Mouse (Mus musculus) midbrain, embryonic 10.5 days (tissue): ENCODE data around the gene Begain. TPM values are rescaled to one million over a fixed set of nuclear protein-coding genes. Genes with fewer than 3 reads are reported as not detected.

Source experiments
- DNase-seq: peaks from one replicate; pipeline ENCODE4 v3.0.0-alpha.2; 2017; ENCODE audit warnings: low spot score
- H3K27ac ChIP-seq: fragments of 300-500 bp; sonication (generic); replicated peaks from 2 replicates; pipeline ENCODE4 v1.5.1; 2016; ENCODE audit warnings: mild to moderate bottlenecking
- H3K27me3 ChIP-seq: fragments of 300-500 bp; sonication (generic); 2 replicates; pipeline ENCODE4 v1.6.1; 2016; ENCODE audit warnings: low read depth, mild to moderate bottlenecking; ENCODE audit not compliant: poor library complexity, severe bottlenecking
- H3K36me3 ChIP-seq: fragments of 300-500 bp; sonication (generic); 2 replicates; pipeline ENCODE4 v1.6.1; 2016; ENCODE audit warnings: mild to moderate bottlenecking, moderate library complexity
- H3K4me1 ChIP-seq: fragments of 300-500 bp; sonication (generic); 2 replicates; pipeline ENCODE4 v1.6.1; 2016
- H3K4me3 ChIP-seq: fragments of 300-500 bp; sonication (generic); 2 replicates; pipeline ENCODE4 v1.5.1; 2016; ENCODE audit warnings: mild to moderate bottlenecking, moderate library complexity
- H3K9me3 ChIP-seq: fragments of 300-500 bp; sonication (generic); replicated peaks from 2 replicates; pipeline ENCODE4 v1.6.1; 2016; ENCODE audit warnings: mild to moderate bottlenecking
- WGBS: fragments of 180-500 bp; shearing (Covaris S2); methylation state at CpG from one replicate; pipeline ENCODE4 v1.1.7; 2016; 5-methylcytosine and 5-hydroxymethylcytosine counted together
- polyA plus RNA-seq: library from polyadenylated mRNA; unstranded; fragments of >200 nt; fragmentation: Nextera tagmentation; extraction: Ambion mirVana; gene quantifications from 2 replicates; pipeline ENCODE4 v1.2.1, GENCODE M21; 2016

Begain gene
- polyA plus RNA-seq, 1 experiment from 2014 or later: 4.3 TPM

DNA sequence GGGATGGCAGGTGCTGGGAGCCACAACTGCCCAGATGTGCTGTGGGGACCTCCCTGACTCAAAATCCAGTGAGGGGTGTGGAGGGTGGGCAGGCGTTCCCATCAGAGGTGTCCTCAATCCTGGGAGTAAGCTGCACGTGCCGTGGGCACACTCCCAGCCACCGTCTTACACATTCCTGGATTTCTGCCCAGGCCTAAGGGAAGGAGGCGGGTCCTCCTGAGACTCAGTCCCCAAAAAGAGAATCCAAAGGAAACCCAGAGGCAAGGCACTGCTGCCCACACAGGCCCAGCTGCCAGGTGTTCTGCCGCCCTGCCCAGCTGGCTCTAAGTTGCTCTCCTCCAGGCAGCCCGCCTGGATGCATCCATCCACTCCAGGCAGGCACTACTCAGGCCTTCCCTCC is 28.7 kb downstream of the Begain start:
- peaks cover 2% of the 10 kb centered on the region for H3K36me3 ChIP-seq
- no peak overlapping the region for H3K4me3 ChIP-seq
- peak overlapping the region; percentile 71 for H3K27ac ChIP-seq
- H3K4me1 ChIP-seq: peaks cover 43% of the 10 kb centered on the region
- H3K9me3 ChIP-seq: no peaks in the 10 kb centered on the region
- WGBS: 89% methylated on average over 7 of the region's 7 CpGs
- no peak for DNase-seq
- H3K27me3 ChIP-seq: peaks cover 50% of the 10 kb centered on the region

DNA sequence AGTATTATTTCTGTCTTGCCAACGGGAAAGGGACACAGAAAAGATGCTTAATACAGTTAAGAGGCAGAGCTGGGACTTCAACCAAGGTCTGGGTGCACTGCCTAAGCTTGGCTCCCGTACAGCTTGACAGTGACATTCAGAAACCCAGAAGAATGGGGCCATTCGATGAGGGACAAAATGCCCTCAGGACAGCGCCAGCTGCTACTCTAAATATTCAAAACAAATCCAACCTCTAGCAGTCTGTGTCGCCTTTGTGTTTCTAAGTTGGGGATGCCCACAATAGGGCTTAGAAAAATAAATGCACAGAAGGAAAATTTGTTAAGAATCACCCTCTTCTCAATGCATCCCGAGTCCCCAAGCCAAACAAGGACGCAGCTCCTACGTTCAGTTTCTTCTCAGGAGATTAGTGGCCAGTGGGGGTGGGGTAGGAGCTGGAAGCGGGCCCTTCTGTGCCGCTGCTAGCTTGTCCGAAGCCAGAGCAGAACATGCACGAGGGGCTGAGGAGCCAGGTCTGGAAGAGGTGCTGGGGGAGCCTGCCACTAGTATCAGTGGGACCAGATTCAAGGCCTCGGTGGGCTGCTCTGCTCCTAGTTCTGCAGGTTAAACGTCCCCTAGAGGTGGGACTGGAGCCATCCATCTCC is 29.7 kb downstream of the Begain start:
- Histone ChIP-seq H3K27ac (peak overlapping the region; percentile 71), H3K9me3 (peaks cover 10% of the 10 kb centered on the region), H3K4me3 (no peak overlapping the region), H3K4me1 (peaks cover 41% of the 10 kb centered on the region), H3K27me3 (peaks cover 51% of the 10 kb centered on the region), H3K36me3 (peaks cover 12% of the 10 kb centered on the region)
- WGBS: 39% methylated on average over 14 of the region's 14 CpGs
- DNase-seq: no peak

DNA sequence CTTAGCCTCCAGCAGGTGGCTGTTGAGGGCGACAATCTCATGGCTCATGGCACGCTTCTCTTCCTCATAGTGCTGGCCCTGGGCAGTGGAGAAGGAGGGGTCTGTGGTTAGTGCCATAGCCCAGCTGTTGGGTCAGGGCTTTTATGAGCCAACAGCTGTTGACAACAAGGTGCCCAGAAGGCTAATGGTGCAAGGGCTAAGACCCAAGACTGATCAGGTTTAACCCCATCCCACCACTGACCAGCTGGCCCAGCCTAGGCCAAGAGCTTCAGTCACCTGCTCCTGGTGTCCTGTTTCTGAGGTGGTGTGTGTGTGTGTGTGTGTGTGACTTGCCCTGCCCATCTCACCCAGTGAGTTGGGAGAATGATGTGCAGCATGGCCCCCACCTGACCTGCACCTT is 31.0 kb downstream of the Begain start:
- H3K4me3 ChIP-seq: no peak overlapping the region
- peak overlapping the region; percentile 71 for H3K27ac ChIP-seq
- peaks cover 47% of the 10 kb centered on the region for H3K4me1 ChIP-seq
- peaks cover 10% of the 10 kb centered on the region for H3K9me3 ChIP-seq
- H3K36me3 ChIP-seq: peaks cover 13% of the 10 kb centered on the region
- peaks cover 61% of the 10 kb centered on the region for H3K27me3 ChIP-seq
- DNase-seq: no peak
- 84% methylated on average over 2 of the region's 2 CpGs for WGBS

DNA sequence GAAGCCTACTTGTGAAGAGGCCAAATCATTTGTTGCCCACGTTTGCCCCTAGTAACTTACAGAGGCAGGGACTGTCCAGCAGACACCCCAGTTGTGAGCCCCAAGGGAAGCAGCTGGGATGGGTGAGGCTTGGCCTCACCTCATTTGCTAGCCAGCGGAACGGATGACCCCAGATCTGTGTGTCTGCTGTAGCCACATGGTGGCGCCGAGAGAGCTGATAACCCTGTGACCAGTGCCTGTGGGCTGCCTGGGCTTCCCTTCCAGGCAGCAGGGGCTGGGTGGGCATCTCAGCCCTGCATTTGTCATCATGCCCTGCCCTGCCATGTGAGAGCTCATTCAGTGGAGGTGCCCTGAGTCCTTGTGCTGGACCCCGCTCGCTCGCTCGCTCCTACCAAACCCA is 44.2 kb downstream of the Begain start:
- H3K4me3 ChIP-seq: no peak overlapping the region
- 54% methylated on average over 9 of the region's 9 CpGs for WGBS
- H3K27ac ChIP-seq: 0 out of 2 replicates have a peak overlapping the region, but pooled peaks have one; percentile 17
- no peaks in the 10 kb centered on the region for H3K4me1 ChIP-seq
- no peaks in the 10 kb centered on the region for H3K27me3 ChIP-seq
- H3K36me3 ChIP-seq: no peaks in the 10 kb centered on the region
- DNase-seq: no peak
- H3K9me3 ChIP-seq: no peaks in the 10 kb centered on the region

DNA sequence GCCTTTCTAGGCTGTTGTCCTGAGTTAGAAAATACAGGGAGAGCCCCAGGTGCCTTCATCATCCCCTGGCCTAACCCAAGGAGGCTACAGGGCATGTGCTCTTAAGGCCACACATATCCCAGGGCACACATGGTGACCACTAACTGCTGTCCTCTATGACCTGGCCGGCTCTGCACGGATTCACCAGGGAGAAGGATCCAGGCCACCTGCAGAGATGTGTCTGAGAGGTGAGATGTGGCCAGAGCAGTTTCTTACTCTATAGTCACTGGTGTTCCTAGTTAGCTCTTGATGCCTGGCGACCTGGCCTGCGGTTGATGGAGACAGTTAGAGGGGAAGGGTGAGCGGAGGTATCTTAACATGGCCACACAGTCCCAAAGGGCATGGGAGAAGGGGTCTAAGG is 45.1 kb downstream of the Begain start:
- Histone ChIP-seq H3K27me3 (no peaks in the 10 kb centered on the region), H3K4me1 (no peaks in the 10 kb centered on the region), H3K36me3 (no peaks in the 10 kb centered on the region), H3K9me3 (no peaks in the 10 kb centered on the region), H3K27ac (no peak overlapping the region), H3K4me3 (no peak overlapping the region)
- DNase-seq: no peak
- WGBS: 91% methylated on average over 5 of the region's 5 CpGs

DNA sequence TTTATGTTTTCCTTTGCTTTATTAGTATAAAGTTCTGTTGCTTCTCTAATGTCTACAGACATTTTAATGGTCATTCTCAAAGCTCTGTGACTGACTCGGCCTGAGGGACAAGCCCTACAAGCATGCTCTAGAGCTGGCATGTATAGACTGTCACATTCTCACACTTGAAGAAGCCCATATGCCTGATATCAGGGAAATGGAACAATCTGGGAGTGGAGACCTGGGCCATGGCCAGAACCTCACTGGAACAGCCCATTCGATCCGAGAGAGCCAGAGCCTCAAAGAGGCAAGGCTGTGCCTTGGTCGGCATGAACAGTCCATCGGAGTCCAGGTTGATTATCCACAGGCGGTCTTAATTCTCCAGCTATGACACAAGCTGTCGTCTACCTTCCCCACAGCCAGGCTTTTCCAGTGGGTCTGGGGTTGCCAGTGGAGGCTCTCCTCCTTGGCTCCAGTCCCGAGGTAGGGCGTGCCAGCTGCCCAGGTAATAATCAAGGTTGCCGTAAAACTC is 45.8 kb downstream of the Begain start:
- 90% methylated on average over 10 of the region's 10 CpGs for WGBS
- no peaks in the 10 kb centered on the region for H3K36me3 ChIP-seq
- H3K4me3 ChIP-seq: no peak overlapping the region
- DNase-seq: no peak
- H3K4me1 ChIP-seq: no peaks in the 10 kb centered on the region
- no peaks in the 10 kb centered on the region for H3K27me3 ChIP-seq
- H3K27ac ChIP-seq: no peak overlapping the region
- no peaks in the 10 kb centered on the region for H3K9me3 ChIP-seq

DNA sequence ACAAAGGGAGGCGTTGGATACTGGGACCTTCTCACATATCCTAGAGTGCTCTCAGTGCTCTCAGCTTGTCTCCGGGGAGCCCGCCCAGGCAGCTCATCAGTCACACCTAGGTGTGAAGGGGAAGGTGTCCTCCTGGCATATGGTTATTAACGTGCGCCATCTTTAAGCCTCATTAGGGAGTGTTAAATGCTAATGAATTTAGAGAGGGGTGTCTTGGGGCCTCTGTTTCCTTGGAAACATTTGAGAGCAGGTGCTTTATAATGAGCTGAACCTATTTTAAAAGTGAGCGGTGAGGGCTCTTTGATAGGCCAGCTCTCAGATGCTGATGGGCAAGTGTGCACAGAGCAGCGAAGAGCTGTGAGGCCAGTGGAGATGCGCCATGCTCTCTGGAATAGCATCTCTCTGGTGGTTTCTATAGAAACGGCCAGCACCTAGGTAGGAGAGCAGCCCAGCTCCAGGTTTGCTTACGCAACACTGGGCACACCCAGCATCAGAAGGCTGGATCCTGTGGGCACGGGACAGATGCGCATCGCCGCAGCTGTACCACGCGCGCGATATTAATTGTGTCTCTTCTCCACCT is 57.9 kb downstream of the Begain start:
- Histone ChIP-seq H3K27ac (no peak overlapping the region), H3K4me3 (no peak overlapping the region), H3K4me1 (peaks cover 14% of the 10 kb centered on the region), H3K36me3 (no peaks in the 10 kb centered on the region), H3K9me3 (no peaks in the 10 kb centered on the region), H3K27me3 (no peaks in the 10 kb centered on the region)
- DNase-seq: no peak
- WGBS: 87% methylated on average over 18 of the region's 18 CpGs

DNA sequence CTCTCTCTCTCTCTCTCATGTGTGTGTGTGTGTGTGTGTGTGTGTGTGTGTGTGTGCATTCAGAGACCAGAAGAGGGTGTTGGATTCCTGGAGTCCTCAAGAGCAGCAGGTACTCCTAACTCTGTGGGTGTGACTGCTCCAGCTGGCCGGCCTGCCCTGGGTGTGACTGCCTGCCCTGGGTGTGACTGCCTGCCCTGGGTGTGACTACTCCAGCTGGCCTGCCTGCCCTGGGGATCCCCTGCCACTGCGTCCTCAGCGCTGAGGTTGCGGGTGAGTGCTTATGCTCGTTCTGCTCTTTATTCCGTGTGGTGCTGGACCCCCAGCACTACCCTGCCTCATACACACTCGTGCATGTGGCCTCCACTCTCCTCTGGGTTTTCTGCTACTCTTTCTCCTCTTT is 65.0 kb downstream of the Begain start:
- H3K4me1 ChIP-seq: peaks cover 14% of the 10 kb centered on the region
- no peak overlapping the region for H3K27ac ChIP-seq
- WGBS: 82% methylated on average over 7 of the region's 7 CpGs
- no peak for DNase-seq
- no peak overlapping the region for H3K4me3 ChIP-seq
- H3K36me3 ChIP-seq: no peaks in the 10 kb centered on the region
- H3K9me3 ChIP-seq: no peaks in the 10 kb centered on the region
- H3K27me3 ChIP-seq: no peaks in the 10 kb centered on the region

DNA sequence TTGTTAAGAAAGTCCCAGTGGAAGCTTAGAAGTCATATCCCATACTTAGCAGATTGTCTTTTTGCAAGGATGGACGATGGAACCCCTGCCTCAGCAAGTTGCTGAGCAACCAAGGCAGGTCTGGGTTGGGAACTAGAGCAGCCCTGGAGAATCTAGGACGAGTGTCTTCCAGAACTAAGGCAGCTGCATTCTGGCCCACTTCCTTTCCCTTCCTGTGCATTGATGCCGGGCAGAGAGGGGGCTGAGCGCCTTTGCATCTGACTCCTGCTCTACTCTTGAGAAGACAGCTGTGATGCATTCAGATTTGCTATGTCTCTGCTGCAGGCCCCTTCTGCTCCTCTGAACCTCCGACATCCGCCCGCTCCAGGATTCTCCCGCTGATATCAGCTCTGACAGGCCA is 70.8 kb downstream of the Begain start:
- DNase-seq: no peak
- WGBS: 84% methylated on average over 8 of the region's 8 CpGs
- Histone ChIP-seq H3K4me1 (peaks cover 18% of the 10 kb centered on the region), H3K27ac (no peak overlapping the region), H3K27me3 (no peaks in the 10 kb centered on the region), H3K4me3 (no peak overlapping the region), H3K36me3 (no peaks in the 10 kb centered on the region), H3K9me3 (no peaks in the 10 kb centered on the region)

DNA sequence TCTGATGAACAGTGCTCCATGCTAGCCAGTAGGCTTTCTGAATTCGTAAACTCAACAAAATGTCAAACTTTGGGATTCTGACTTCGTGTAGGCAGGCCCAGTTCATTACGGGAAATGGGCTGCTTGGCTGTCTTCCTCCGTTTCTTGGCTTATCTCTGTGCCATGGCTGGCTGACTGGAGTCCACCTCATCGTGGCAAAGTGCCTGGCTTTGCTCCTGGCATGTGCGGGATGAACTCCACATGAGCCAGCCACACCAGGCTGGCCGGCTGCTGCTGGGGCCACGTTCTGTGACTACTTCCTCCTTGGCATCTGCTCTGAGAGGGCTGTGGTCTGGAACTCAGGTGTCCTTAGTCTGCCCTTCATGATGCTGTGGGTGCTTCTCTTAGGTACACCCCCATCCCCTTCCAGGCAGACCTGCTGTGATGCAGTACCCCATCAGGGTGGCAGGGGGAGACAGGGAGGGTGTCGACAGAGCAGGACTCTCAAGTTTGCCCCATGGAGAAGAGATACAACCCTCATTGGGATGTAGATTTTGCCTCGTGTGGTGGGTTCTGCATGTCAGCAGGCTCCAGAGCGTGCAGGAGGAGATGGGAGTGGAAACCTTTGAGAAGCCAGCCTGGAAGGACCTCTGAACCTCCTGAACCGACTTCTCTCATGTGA is 71.9 kb downstream of the Begain start:
- peaks cover 18% of the 10 kb centered on the region for H3K4me1 ChIP-seq
- no peak for DNase-seq
- H3K36me3 ChIP-seq: no peaks in the 10 kb centered on the region
- no peaks in the 10 kb centered on the region for H3K27me3 ChIP-seq
- H3K4me3 ChIP-seq: no peak overlapping the region
- H3K27ac ChIP-seq: no peak overlapping the region
- no peaks in the 10 kb centered on the region for H3K9me3 ChIP-seq
- WGBS: 81% methylated on average over 12 of the region's 12 CpGs

DNA sequence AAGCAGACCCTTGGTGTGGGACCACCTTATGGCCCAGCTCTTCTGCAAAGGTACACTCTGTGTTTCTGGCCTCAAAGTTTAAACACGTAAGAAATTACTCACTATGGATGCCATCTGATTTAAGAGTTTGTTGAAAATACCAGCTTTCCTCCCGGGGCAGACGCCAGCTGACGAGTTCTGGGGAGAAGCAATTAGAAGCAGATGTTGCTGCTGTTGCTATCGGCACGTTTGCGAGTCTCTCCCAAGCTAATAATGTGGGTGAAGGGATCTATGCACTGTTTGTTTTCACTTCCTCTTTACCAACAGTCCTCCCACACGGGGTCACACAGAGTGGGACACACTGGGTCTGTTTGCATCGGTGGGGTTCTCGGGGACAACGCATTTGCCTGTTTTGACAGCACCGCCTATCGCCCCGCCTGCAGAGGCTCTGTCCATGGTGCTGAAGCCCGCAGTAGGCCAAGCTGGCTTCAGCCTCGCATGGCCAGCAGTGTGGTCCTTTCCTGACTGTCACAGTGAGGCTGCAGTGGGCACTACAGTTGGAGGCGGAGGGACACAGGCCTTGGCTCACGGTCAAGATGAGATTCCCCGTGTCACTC is 73.5 kb downstream of the Begain start:
- H3K4me3 ChIP-seq: no peak overlapping the region

DNA sequence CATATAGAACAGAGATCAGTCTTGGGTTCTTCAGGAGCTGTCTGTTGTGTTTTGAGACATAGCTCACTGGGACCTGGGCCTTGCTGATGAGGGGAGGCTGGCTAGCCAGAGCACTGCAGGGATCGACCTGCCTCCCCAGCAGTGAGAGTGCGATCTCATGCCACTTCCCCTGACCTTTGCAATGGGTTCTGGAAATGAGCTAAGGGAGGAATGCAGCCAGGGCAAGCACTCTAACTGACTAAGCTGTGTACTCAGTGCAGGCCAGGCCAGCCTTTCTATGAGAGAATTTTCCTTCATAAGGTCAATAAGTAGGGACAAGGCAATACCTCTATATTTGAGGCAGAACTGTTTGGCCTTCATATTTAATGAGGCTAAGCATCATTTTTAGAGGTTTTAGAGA is 75.0 kb downstream of the Begain start:
- Histone ChIP-seq H3K4me3 (no peak overlapping the region), H3K27ac (no peak overlapping the region), H3K36me3 (no peaks in the 10 kb centered on the region), H3K9me3 (no peaks in the 10 kb centered on the region), H3K27me3 (no peaks in the 10 kb centered on the region), H3K4me1 (peaks cover 18% of the 10 kb centered on the region)
- WGBS: 73% methylated on average over 2 of the region's 2 CpGs
- DNase-seq: no peak

More for the DNA sequence above, 73.5 kb downstream of the Begain start:
- WGBS: 18% methylated on average over 19 of the region's 19 CpGs
- Histone ChIP-seq H3K4me1 (peaks cover 18% of the 10 kb centered on the region), H3K36me3 (no peaks in the 10 kb centered on the region), H3K9me3 (no peaks in the 10 kb centered on the region), H3K27me3 (no peaks in the 10 kb centered on the region), H3K27ac (no peak overlapping the region)
- peak; percentile 79 for DNase-seq

DNA sequence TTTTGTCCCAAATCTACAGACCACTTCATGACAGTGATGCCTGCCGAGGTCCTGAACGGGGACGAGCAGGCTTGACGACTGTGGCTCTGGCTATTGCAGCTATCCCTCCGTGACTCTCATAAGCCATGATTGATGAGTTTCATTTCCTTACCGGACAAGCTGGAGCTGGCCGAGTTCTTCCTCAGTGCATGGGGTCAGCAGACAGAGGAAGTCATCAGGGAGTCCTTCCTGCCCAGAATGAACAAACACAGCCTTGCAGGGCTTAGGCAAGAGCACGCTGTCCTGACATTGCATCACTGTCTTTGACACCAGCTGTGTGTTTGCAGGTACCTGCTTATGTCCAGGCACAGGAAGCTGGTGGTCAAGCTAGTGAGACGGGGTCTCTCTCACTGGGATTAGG is 77.6 kb downstream of the Begain start:
- Histone ChIP-seq H3K27ac (no peak overlapping the region), H3K36me3 (no peaks in the 10 kb centered on the region), H3K27me3 (no peaks in the 10 kb centered on the region), H3K4me1 (peaks cover 12% of the 10 kb centered on the region), H3K9me3 (no peaks in the 10 kb centered on the region), H3K4me3 (no peak overlapping the region)
- WGBS: 81% methylated on average over 9 of the region's 9 CpGs
- DNase-seq: no peak
